Mouse (Mus musculus) gonadal fat pad, adult 2 months (tissue): ENCODE data around the gene Plppr2. TPM values are rescaled to one million over a fixed set of nuclear protein-coding genes. Genes with fewer than 3 reads are reported as not detected.

ENCODE experiments used
- DNase-seq: peaks from one replicate; pipeline ENCODE4 v3.0.0-alpha.2; 2012; ENCODE audit warnings: low read depth
- polyA plus RNA-seq: library from polyadenylated mRNA; depleted of rRNA; stranded (reverse); fragments of >200 nt; gene quantifications from 2 replicates; pipeline ENCODE4 v1.2.3, GENCODE M21; 2012

Gene Plppr2
- polyA plus RNA-seq, 1 experiment, result 9.2 TPM

DNA sequence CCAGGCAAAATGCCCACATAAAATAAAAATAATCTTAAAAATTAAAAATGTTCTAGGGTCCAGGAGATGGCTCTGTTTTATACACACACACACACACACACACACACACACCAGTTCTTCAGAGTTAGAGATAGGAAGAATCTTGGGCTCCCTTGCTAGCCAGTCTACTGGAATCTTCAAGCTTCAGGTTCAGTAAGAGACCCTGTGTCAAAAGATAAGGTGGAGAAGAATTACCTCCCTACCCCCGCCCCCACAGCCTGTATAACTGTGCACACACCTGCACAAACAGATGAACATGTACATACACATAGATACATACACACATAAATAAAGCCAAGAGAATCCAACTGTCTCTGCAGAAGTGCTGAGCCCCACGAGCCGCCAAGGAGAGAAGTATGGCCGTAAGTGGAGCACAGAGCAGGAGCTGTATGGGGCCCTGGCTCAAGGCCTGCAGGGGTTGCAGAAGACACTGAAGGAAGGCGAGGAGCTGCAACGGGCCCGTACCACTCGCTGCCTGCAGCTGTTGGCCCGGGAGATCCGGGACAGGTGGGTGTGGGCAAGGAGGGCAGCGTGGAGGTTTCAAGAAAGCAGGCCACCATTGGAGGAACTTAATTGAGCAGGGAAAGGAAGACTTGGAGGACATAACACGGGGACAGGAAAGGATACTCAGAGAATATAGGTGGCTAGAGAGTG lies 4.2 kb upstream of the Plppr2 start:
- DNase-seq, result no peak

DNA sequence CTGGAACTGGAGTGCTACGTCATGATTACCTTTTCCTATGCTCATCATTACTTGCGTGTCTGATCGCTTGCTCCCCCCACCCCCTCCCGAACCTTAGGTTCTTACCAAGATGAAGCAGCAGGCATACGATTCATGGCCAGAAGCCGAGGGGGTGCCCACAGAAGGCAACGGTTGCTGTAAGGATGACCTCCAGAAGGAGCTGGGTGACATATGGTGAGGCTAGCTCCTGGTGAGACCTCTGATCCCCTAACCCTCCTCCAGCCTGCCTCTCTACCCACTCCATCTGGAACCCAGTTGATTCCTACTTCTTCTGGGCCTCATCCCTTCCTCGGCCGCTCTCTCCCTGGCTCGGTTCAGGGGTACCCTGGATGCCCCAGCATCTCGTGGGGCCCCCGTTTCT lies 2.8 kb upstream of the Plppr2 start:
- no peak for DNase-seq

DNA sequence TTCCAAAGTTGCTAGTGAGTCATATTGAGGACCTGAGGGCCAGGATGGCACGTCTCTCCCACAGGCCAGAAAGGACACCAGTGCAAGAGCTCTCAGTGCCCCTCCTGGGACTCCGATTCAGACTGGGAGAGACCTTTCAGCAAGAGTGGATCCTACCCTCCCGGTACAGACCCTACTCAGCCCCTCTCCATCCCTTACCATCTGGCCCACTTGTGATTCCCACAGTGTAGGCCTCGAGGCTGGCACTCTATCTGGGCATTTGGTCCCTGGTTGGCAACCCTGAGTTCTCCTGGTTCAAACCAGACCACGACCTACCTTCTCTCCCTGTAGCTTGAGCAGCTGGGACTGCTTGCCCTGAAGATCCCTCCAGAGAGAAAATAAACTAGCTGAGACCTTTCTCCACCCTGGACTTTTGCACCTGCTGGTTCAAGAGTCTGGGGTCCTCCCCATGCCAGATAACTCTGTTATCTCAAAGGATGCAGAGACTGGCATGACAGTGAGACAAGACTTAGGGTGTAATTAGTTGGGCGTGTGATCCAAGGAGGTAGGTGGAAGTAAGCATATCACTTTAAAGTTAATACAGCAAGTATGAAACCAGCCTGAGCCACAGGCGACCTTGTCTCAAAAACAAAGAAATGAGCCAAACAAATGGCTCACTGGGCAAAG lies 1.2 kb upstream of the Plppr2 start:
- no peak for DNase-seq

DNA sequence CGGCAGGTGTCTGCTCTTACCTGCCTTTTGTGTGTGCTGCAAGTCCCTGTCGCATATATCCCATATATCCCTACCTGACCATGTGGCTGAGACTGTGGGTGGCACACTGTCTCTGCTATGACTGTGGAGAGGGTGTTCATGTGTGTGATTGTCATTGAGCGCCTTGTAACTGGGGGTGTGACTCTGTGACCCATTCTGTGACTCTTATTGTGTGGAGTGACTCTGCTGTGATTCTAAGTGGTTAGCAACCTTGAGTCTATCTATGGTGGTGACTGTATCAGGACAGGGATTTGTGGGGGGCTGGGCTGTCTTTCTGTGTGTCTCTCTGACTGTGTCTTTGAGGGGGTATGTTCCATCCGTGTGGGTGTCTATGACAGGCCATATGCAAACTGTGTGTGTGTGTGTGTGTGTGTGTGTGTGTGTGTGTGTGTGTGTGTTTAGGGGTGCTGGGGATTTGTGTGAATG lies 910 bp downstream of the Plppr2 start:
- no peak for DNase-seq

DNA sequence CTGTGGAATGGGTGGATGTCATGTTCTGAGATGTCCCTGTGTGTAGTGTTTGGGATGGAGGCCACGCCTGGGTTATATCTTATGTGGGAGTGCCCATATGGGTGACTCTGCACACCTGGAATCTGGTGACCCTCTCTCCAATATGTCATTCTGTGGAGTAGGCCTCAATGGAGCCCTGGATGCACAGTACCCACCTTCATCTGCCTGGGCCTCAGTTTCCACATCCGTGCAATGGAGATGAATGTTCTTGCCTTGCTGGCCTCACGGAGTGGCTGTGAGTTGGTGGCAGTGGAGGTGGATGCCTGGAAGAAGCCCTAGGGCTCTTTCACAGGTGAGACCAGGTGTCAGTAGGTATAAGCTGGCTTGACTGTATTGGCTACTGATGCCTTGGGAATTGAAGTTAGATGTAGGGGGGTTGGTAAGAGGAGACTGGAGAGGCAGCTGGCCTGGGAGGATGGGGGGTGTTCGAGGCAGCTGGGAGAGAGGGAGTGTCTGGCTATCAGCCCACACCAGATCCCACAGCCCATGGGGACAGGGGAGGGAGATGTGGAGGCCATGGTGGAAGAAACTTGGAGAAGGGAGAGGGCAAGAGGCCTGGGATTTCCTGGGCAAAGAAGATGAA lies 1.5 kb downstream of the Plppr2 start:
- no peak for DNase-seq

DNA sequence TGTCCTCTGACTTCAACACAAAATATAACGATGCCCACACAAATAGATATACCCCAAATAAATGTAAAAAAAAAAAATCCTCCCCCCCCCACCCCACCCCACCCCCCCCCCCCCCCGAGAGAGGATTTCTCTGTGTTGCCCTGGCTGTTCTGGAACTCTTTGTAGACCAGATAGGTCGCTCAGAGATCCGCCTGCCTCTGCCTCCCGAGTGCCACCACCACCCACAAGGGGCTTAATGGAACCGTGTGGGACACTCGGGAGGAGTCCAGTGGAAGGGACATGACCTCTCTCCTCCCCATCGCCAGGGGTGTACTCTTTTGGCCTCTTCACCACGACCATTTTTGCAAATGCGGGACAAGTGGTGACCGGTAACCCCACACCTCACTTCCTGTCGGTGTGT lies 6.2 kb downstream of the Plppr2 start:
- no peak for DNase-seq

DNA sequence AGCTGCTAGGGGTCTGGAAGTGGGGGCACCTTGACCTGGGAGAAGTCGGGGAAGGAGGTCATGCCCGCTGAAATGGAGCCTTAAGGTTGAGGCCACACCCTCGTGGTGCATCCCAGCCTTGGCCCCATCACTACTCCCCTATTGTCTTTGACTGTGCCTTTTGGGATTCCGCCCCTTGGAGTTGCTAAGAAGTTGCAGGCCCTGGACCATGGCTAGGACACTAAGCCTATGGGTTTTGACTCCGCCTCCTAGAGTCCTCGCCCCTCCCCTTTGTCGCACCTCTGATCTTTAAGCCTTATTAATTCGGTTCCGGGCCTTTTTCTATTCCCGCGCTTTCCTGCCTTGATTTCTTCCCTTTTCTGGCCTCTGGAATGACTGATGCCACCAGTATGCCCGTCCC lies 6.8 kb downstream of the Plppr2 start:
- DNase-seq, result no peak

DNA sequence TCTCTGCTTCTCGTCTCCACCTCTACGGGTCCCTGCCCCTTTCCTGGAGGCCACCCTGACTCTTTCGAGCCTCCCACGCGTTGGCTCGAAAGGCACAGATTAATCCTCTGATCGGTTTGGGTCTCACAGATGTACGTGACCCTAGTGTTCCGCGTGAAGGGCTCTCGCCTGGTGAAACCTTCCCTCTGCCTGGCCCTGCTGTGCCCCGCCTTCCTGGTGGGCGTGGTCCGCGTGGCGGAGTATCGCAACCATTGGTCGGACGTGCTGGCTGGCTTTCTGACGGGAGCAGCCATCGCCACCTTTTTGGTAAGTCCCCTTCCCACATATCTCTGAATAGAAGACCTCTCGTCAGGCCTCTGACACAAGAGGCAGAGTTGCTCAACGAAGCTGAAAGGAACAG lies 7.4 kb downstream of the Plppr2 start:
- no peak for DNase-seq

DNA sequence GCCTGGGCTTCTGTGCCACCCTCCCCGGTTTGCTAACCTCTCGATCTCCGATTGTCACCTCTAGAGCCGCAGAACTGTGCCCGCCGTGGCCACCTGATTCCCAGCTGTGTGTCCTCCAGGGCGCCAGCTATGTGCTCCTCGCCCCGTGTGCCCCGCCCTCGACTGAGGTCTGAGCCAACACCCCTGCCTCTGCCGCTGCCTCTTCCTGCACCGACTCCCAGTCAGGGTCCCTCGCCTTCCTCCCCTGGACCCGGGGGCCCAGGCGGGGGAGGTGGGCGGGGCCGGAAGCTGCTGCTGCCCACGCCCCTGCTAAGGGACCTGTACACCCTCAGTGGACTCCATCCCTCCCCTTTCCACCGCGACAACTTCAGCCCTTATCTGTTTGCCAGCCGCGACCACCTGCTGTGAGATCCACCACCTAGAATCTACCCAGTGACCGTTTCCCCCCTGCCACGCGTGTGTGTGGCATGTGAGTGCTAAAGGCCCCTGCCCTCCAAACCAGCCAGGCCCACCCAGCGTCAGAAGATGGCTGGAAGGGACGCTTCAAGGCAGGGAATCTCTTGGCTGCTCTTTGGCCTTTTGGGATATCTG lies 10.8 kb downstream of the Plppr2 start:
- no peak for DNase-seq

DNA sequence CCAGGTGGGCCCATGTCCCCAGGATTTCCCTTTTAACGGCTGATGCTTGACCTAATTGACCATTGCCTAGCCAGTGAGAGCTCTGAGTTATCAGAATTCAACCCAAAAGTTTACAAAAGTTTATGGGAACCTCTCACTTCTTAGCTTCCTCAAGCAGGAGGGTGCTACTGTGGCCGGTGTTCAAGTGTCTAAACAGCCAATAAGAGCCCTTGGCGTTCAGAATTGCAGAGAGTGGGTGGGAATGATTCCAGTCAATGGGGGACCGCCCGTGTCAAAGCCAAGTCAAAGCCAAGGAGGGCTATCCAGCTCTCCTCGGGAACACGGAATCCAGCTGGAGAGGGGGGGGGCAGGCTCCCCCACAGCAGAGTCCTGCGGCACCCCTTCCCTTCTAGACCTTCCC lies 11.3 kb downstream of the Plppr2 start:
- DNase-seq, result no peak

DNA sequence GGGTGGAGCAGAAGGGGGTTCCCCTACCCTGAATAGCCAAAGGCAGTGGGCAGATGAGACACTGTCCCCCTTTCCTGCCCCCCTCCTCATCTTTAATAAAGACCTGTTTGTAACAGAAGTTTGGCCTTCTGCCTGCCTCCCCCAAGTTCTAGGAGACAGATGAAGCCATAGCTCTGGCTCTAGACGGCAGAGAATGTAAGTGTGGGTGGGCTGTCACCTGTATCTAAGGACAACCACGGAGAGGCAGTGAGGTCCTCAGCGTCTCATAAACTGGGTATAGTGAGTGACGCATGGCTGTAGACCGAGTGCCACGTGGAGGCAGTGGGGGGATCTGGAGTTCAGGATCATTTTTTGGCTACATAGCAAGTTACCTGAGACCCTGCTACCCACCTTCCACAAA lies 12.0 kb downstream of the Plppr2 start:
- DNase-seq, result no peak

DNA sequence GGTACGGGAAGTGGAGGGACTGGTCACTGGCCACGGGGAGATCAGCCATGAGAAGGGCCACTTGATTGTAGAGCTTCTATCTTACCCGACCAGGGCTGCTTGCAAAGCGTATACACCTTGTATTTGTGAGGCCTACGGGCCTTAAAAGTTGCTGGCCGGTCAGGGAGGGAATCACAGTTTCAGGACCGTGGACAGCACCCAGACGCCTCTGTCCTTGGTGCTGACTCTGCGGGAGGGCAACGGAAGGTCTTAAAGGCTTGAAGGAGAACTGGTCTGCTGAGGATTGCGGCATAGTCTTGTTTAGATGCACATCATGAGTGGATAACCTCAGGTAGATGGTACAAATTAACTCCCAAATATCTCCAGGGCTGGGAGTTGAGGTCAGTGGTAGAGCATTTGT lies 13.5 kb downstream of the Plppr2 start:
- DNase-seq, result no peak

DNA sequence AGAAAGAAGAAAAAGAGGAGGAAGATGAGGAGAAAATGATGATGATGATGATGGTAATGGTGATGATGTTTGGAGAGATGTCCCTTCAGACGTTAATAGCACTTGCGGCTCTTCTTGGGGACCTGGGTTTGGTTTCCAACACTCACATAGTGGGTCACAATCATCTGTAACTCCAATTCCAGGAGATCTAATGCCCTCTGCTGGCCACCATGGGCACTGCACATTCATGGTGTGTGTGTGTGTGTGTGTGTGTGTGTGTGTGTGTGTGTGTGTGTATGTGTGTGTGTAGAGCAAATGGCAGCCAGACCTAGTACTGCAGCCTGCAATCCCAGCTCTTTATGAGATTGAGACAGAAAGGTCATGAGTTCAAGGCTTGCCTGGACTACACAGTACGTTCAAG lies 15.1 kb downstream of the Plppr2 start:
- no peak for DNase-seq

DNA sequence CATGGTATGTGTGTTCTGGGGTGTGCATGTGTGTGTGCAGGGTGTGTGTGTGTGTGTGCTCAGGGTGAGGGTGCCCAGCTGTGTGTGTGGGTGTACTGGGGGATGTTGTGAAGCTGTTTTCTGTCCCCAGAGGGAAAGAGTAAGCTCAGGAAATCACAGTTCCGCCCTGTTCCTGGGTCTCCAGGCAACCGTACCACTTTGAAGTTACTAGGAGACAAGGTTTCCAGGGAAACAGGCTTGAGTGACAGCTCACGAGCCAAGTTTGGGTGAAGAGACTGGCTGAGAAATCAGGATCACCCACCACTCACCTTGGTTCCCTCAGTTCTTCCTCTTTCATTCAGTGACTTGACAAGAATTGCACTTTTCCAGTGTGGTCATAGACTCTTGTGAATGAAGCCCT lies 16.8 kb downstream of the Plppr2 start:
- DNase-seq, result no peak

DNA sequence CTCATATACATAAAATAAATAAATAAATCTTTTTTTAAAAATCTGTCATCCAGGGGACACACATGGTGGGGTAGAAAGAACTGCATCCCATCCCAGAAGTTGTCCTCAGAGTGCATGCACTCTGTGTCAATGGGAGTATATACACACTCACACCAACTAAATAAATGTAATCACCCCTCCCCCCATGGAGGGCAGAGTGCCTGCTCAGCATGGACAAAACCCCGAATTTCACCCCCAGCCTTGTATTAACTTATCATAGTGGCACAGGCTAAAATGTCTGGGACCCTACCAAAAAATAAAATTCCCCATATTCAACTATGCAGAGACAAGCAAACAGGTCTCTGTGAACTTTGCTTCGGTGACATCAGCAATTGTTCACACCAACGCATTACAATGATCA lies 17.8 kb downstream of the Plppr2 start:
- no peak for DNase-seq

DNA sequence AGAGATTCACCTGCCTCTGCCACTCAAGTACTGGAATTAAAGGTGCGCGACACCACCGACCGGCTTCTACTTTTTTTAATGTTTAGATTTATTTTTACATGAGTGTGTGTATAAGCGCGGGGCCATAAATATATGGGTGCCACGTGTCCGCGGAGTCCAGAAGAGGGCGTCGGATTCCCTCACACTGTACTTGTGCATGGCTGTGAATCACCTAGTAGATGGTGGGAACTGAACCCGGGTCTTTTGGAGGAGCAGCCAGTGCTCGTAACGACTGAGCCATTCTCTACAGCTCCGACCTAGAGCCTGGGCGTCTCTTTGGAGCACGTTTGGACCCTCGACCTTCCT lies 18.4 kb downstream of the Plppr2 start:
- DNase-seq, result no peak

DNA sequence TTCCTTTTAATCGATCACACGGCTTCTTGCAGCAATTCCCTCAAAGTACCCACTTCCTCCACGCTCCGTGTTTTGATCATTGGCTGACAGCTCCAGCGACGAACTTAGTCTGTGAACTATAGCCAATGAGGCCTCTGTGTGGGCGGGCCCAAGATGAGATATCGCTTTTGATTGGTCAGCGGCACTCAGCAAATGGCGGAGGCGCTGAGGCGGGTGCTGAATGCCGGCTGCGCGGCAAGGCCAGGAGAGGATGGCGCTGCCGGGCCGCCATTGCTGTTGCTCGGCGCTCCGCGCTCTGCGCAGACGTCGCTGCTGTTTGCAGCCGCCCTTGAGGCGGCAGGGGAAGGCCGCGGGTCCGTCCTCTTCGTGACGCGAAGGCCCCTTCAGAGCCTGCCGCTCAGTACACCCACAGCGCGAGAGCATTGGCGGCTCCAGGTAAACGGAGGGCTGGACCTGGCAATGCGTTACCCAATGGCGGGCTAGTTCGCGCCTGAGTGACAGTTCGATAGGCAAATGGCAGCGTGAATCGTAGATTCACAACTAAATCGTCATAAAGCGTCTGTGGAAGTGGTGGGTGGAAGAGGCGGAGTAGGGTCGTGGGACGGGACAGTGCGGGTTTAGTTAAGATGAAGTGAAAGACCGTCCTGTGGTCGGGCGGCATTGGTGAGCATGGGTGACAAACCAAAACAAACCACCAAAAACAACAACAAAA lies 18.9 kb downstream of the Plppr2 start, which contains the start of gene Swsap1:
Gene Swsap1, plus strand, starts transcription at position 186 of the 712 bp plus-strand sequence.
- peak; percentile 88 for DNase-seq

DNA sequence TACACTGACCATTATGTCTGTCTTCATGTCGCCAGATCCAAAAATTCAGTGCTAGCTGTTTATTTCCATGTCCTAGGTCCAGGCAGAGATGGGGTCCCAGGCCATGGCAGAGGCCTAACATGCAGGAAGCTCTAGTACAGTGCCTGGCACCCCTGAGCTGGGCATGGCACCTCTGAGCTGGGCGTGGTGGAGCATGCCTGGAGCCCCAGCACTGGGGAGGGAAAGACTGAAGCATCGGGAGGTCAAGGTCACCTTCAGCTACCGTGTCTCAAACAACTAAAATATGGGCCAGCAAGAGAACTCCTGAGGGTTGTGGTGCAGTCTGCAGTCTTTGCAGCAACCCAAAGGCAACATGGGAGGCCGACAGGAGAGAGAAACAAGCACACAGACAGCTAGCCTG lies 21.5 kb downstream of the Plppr2 start:
- DNase-seq, result no peak

DNA sequence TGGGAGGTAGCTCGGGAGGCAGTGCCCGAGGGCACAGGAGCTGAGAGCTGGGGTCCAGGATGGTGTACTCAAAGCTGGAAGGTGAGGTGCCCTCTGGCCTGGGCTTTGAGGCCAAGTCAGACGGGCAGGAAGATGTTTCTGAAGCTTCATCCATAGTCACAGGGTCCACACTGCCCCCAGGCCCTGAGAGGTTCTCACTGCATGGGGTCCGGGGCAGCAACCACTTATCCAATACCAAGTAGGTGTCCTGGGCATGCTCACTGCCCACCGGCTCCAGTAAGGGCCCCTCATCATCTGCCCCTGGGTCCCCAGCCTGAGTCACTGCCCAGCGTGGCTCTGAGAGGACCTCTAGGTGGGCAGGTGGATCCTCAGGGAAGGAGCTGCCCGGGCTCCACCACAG lies 22.4 kb downstream of the Plppr2 start:
- no peak for DNase-seq

DNA sequence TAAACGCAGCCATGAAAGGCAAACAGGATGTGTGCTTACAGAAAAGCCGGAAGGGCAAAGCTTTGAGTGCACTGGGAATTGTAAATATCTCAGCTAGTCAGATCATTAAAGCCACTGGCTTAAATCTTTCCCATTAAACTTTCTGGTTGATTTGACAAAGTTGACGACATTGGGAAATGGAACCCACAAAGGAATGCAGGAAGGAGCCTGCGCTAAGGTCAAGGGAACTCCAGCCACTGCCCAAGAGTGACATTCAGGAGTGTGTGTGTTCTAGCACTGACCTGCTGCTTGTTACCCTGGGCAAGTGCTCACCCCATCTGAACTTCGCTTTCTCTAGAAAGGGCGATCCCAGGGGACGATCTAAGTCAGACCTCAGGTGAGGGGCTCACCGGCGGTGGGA lies 23.3 kb downstream of the Plppr2 start:
- no peak for DNase-seq

DNA sequence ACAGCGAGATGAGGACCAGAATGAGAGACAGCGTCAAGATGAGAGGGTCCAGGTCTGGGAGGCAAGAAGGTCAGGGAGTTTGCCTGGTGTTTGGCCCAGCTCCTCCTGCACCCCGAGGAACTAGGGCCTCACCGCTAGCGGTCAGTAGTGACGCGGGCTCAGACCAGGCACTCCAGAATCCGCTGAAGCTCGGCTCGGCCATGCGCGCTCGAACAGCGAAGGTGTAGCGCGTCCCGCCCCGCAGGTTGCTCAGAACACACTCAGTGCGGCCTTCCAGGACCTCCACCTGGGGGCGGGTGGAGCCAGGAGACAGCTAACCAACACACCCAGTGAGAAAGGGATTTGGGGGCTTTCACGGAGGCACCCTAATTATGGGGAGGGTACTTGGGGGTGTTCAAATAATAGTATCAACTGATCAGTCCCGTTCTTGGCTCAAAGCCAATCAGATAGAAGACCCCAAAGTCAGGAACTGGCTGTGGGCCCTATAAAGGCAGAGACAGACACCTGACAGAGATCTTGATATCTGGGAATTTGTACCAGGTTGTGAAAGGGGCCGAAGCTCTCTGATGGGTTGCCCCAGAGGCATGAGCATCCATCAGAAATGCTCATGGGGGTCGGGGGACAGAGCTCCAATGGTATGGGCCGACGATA lies 23.9 kb downstream of the Plppr2 start:
- DNase-seq, result no peak
